Mouse (Mus musculus) adrenal gland, postnatal 14 days (tissue): Measurements from ENCODE around the gene Retreg3. TPM values are rescaled to one million over a fixed set of nuclear protein-coding genes. Genes with fewer than 3 reads are reported as not detected.

ENCODE experiments used
- DNase-seq: peaks from one replicate; pipeline ENCODE4 v3.0.0; 2021; ENCODE audit warnings: mixed read lengths
- total RNA-seq: library from RNA; stranded (reverse); gene quantifications from 2 replicates; pipeline ENCODE4 v1.2.3, GENCODE M21; 2021

Retreg3 gene
- total RNA-seq, 1 experiment from 2014 or later = 53.7 TPM

DNA sequence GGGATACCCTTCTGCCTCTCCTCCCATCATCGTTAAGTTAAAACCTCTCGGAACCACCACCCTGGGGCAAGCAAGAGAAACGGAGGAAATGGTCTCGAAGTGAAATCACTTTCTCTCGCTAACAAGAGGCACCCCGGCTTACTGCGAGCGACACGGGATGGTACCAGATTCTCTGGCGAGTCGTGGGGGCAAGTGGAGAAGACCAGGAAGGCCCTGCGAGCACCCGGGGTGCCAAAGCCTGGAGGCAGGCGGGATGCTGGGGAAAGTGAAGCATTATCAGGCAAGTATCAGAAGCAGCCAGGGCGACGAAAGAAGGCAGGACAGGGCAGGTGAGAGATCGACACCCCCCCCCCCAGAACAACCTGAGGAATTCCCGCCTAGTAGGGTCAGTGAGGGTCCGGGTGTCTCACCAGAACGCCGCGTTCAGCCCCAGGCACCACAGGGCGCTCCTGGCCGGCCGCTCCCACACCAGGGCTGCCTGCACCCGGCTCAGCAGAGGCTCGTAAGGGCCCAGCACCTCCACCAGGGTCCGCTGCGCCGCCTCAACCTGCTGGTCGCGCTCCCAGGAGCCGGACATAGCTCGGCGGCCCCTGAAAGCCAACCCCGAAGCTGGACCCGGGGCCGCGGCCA lies 447 bp downstream of the Retreg3 start:
- peak; percentile 37 for DNase-seq

DNA sequence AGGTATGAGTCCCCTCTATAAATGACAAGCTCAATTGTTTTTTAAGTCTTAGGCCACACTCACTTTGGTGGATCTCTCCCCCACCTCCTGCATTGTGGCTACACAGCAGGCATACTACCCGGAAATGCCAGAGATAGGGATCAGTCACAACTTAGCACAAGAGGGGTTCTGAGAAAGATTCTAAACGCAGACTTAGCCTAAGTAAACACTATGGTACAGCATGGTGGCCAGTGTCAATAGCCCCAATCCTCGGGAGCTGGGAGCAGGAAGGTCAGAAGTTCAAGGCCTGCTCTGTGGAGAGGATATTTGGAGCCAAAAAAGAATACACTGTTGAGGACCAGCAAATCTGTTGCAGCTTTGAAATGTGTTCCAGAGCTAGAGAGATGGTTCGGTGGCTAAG lies 1.6 kb downstream of the Retreg3 start:
- no peak for DNase-seq

DNA sequence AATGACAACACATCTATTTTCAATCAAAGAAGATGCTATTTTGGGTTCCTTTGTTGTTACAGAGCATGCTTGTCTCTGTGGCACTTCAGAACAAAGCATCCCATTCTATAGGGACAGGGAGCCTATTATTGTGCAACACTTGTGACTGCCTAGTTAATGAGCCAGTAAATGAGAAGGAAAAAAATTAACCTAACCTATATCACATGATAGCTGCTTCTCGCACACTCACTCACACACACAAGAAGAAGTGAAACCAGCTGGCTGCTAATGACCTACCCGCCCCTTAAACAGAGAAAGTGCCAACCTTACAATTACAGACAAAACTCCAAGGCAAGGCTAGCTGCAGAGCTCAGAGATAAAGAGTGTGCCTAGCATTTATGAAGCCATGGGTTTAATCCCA lies 4.1 kb downstream of the Retreg3 start:
- DNase-seq = no peak

DNA sequence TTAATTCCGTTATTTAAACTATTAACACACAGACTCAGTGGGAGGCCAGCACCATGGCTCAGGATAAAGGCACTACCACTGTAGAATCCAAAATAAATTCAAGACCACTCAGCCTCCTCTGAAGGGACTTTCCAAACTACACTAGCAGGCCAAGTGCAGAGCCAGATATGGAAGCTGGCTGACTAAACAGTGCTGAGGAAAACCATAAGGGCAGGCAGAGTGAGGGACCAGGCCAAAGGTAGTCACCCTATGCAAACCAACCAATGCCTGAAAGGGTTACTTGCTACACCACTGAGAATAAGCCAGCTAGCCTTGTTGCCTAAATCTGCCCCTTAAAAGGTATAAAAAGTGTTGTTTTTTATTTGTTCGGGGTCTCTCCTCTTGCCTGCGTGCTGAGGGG lies 7.5 kb downstream of the Retreg3 start:
- no peak for DNase-seq

DNA sequence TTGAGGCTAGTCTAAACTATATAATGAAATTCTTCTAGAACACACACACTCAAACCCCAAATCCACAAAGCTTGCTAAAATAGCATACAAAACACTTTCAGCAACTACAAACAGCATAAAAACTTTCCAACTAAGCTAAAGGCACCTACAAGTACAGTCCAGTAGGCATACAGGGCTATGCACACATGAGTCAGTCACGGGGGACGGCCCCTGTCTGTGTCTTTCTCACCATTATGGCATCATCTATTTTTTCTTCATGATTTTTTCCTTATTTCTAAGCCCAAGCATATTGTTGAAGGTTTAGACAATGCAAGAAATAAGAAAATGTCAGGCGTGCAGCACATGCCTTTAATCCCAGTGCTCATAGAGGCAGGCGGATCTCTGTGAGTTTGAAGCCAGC lies 8.5 kb downstream of the Retreg3 start:
- no peak for DNase-seq

DNA sequence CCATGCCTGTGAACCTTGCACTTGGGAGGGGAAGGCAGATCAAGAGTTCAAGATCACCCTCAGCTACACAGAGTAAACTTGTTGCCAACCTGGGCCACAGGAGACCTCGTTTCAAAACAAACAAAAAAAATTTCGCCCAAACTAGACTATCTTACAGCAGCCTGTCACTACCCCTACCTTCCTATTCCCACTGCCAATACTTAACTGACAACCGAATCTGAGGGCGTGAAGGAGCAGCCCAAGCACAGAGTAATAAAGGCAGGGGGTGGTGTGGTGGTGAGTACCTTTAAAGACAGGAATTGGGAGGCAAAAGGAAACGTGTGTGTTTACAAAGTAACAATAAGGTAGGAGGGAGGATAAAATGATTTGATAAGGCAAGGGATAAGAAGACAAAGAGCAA lies 9.0 kb downstream of the Retreg3 start:
- no peak for DNase-seq

DNA sequence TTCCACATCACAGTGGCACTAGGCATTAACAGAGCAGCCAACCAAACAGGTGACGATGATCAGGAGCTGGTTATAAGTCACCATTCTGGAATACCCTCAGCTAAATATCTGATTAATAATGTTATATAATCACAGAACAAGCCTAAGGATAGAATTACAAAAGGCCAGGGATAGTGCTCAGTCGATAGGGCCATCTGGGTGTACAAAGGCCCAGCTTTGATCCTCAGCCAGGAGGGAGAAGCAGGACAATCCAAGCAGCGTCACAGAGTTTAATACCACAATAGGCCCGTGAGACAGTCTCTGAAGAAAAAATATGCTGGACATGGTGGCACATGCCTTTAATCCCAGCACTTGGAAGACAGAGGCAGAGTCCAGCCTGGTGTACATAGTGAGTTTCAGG lies 10.3 kb downstream of the Retreg3 start:
- DNase-seq = no peak

DNA sequence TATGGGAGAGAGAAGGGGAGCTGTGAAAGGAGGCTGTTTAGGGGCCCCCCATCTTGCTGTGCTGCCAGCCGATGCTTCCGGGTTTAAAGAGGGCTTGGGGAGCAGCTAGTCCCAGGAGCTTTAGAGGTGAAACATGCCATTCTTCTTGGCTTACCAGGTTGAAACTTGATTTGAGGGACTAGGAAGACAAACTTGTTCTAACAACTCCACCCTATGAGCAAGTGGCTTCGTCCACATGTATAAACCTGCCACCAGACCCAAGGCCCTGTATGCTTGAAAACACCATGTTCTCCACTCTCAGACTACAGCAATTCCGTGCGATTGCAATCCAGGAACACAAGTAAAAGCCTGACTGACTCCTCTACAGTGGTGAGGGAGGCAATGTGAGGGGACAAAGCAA lies 16.7 kb downstream of the Retreg3 start:
- no peak for DNase-seq

DNA sequence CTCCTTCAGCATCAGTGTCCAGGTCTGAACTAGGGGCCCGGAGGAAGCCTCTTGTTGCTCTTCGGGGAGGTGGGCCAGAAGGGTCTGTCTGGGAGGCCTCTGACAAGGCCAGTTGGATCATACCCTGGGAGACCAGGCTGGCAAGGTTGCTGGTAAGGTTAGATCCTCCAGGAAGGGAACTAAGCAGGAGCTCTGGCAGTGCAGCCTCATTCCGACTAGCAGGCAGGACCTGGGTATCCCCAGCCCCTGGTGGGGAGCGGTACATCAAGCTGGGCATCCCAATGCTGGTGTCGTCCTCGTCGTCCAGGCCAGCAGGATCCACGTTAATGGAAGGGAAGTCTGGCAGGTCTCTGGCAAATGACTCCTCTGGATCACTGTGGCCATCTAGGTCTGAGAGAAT lies 21.5 kb downstream of the Retreg3 start:
- no peak for DNase-seq

DNA sequence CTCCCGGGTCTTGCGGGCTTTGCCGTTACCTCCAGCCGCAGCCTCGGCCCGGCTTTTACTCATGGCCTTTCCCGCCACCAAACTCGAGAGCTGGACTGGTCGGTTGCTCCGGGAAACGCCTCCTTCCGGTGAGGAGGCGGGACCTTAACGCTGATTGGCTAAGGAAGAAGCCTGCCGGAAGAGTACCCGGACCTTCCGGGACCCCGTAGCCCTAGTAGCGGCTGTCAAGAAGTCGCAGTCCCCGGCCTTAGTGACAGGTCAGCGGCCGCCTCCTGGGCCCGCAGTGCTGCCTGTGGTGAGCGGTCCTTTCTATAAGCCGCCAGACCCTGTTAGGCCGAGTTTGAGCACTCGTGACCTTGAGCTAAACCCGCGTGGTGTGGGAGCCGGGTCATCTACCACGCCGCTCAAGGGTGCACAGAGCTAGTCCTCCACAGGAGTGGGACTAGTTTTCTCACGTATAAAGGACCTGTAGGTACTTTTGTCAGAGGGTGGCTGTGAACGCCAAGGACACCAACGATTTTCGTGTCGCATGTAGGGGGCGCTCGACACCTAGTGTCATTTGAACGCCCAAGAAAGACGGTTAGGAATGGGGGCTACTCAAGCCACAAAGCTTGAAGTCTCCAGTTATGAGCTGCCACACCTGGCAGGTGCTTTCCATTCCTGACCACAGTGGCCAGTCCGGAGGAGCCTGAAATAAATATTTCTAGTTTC lies 24.2 kb downstream of the Retreg3 start, which contains the start of gene Psmc3ip:
TSS of gene Psmc3ip (minus strand) at position 123 of the 711 bp plus-strand sequence.
- peak; percentile 97 for DNase-seq

DNA sequence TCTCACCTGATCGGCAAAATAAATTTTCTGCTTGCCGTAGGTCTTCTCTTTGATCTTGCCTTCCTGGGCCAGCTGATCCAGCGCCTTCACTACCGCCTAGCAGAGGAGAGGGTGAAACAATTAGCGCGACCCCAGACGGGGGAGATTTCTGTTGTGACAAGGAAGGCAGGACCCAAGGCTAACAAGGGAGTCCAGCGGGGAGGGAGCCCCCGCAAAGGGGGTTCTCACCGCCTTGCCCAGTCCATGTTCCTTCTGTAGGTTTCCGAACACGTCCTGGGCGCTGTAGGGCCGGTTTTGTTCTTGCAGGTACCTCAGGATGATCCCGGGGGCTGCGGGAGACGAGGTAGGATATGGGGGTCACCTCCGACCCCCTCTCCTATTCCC lies 24.8 kb downstream of the Retreg3 start:
- no peak for DNase-seq

DNA sequence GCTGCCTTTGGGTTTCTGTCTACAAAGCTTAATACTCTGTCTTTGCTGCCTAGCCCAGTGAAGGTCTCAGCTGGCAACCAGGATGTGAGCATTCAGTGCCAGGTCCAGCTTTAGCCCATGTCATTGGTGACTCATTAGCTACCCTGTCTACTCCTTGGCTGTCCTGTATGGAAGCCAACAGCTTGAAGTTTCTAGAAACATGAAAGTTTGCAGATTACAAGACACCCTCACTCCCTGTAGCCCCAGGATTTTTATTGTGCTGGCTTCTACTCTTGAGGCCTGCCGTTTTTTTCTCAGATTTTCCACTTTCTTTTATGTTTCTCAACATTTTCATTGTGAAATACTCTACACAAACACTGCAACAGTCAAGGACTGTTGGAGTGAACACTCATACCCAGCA lies 29.8 kb downstream of the Retreg3 start:
- peak; percentile 35 for DNase-seq

DNA sequence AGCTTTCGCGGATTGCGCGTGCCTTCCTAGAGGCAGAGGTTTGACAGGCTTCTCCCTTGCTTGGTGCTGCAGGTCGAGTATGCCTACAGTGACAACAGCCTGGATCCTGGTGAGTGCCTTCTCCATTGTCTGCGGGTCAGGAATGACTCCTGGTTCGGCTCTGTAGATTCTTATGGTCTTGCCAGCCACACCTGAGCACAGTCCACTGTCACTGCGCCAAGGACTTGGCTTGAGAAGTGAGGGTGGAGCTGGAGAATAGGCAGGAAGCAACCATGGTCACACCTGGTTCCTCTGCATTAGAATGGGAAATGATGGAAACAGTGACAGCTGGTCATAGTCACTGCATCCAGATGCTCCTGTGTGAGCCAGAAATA lies 32.0 kb downstream of the Retreg3 start:
- DNase-seq = no peak

DNA sequence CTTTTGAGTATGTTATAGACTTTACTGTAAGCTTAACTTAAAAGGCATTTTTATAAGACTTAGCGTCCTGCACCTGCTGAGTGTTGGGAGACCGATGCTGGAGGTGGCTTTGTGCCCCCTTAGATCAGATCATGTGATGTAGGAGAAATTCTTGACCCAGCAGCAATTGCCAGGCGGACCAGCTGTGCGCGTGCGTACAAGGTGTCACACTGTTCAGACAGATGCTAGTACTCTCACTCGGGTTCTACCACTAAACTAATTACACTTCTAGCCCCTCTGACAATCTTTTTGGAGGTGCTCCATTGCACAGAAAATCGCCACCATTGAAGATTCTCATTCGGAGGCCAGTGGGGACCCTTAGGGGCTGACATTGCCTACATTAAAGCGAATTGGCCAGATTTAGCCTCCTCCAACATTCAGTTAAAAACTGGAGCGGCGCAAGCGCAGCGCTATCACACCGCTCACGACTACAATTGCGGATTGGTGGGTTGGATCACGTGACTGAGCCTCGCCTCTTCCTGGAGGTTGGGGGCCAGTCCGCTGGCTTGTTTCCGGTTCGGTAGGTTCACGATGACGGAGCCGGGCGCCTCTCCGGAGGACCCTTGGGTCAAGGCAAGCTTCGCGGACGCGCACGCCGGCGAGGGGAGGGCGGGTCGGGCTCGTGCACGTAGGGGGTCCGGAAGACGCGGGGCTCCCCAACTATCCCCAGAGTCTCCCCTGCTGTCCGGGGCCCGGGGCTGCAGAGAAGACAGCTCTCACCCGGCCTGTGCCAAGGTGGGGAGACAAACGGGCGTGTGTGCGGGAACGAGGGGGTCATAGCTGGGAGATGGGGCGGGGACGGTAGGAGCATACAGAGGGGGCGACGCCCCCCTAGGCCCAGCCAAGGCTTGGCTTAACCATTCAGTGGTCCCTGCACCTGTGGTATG lies 32.7 kb downstream of the Retreg3 start, which contains the start of gene Mlx:
TSS of gene Mlx (plus strand) at position 522 of the 926 bp plus-strand sequence.
- peak; percentile 96 for DNase-seq

DNA sequence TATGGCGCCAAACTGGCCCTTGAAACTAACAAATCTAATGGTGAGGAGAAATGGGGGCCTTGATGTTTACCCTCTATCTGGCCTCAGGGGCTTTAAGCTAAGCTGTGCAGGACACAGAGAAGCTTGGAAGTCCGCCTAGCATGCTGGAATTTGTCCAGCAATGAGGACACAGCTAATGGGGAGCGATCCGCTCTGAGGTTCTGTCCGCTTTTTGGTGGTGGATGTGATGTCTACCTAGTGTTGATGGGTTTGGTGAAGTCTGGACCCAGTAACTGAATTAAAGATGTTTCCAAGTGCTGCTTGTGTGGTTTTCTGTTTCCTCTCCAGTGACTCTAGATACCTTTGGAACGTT lies 33.4 kb downstream of the Retreg3 start:
- DNase-seq = no peak

DNA sequence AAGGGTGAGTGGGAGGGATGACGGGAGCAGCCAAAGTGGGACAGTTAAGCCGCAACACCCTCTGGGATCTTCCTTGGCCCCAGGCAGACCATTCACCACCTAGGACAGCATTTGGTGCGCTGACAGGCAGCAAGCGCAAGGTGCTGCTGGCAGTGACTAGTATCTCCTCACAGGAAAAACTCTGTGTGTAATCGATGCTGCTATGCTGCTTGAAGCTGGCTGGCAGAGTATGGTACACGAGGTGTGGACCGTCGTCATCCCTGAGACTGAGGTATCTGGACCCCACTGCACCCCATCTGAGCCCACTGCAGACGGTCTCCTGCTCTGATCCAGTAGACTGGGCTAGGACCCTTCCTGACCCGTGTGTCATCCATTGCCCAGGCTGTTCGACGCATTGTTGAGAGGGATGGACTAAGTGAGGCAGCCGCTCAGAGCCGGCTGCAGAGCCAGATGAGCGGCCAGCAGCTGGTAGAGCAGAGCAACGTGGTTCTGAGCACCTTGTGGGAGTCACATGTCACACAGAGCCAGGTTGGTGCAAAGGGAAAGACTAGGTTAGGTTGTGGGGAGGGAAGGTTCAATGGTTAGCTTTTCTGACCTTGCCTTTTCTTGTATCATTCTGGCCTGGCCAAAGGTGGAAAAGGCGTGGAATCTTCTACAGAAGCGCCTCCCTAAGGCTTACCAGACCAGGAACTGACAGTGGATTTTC lies 33.9 kb downstream of the Retreg3 start:
- DNase-seq = no peak

DNA sequence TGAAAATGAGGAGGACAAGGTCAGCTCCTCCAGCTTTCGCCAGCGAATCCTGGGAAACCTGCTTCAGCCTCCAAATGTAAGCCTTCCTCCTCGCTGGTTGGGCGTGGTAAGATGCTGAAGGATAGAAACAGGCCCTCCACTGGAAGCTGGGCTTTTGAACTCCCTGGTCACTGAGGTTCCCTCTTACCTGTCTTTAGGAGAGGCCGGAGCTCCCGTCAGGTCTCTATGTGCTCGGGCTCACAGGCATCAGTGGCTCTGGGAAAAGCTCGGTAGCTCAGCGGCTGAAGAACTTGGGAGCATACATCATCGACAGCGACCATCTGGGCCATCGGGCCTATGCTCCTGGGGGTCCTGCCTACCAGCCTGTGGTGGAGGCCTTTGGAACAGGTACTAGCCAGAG lies 34.9 kb downstream of the Retreg3 start:
- DNase-seq = no peak

DNA sequence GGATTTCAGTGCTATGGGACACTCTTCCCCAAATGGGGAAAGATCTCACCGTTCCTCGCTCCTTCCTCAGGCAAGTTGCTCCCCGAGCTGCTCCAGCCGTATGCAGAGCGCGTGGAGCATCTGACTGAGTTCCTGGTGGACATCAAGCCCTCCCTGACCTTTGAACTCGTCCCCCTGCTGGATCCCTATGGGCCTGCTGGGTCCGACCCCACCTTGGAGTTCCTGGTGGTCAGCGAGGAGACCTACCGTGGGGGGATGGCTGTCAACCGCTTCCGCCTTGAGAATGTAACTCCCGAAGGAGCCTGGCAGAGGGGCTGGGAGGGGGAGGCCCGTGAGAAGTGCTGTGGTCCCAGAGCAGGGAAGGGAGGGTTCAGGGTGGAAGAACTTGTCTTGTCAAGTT lies 35.4 kb downstream of the Retreg3 start:
- no peak for DNase-seq

DNA sequence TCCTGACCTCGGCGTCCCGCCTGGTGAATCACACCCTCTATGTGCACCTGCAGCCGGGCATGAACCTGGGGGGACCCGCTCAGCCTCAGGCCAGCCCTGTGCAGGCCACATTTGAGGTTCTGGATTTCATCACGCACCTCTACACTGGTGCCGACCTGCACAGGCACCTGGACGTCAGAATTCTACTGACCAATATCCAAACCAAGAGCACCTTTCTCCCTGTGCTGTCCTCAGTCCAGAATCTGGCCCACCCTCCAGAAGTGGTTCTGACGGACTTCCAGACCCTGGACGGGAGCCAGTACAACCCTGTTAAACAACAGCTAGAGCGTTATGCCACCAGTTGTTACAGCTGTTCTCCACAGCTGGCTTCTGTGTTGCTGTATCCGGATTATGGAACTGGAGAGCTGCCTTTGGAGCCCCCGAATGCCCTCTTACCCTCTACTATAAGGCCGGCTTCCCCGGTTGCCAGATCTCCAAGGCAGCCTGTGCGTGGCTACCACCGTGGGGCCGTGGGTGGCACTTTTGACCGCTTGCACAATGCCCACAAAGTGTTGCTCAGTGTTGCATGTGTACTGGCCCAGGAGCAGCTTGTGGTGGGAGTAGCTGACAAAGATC lies 36.5 kb downstream of the Retreg3 start:
- DNase-seq = peak; percentile 55

DNA sequence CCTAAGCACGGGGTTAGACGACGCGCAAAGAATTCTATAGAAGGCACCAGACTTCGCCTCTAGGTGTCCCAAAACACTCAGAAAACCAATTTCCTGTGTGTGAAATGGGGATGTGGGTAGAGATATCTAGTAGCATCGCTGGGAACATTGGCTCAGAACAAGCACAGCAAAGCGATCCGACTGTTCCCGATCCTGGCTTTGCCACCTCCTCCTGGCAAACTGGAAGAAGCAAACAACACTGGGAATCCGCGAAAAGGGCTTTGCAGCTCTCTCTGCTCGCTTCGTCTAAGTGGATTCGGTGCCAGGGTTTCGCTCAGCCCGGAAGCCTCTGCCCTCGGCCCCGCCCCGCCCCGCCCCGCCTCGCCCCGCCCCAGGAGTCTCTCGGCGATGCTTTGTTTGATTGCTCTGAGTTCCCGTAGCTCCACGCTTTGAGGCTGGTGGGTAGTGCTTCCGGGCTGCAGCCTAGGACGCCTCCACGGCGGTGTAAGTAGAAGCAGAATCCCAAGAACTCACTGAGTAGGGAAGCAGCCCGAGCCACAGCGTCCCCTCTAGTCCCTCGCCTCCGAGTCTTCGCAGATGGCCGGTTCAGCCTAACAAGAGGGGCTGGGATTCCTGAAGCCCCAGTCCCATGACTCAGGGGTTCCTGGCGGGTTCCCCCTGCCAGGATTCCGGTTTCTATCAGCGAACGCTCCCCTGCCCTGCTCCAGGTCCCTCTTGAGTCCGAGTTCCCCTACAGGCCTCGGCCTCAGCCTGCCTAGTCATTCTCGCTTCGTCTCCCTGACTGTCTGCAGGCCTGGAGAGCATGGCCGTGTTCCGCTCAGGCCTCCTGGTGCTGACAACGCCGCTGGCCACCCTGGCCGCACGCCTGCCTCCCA lies 37.2 kb downstream of the Retreg3 start, which contains the start of gene Coasy:
TSS of gene Coasy (plus strand) at position 358 of the 875 bp plus-strand sequence.
- DNase-seq = peak; percentile 92

DNA sequence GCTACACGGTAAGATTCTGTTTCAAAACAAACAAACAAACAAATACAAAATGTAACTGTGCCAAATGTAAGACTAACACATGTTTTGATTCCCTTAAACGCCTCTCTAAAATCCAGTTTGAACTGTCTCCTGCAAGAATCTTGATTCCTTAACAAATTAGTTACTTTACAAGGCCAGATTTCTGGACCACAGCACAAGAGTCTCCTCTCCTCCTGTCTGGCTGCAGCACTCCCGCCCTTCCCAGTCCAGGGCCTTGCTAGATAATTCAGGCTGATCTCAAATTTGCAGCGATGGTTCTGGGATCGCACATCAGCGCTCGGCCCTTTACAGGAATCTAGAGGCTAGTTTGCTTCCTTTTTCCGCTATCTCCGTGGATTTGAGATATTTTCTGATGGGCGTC lies 38.0 kb downstream of the Retreg3 start:
- DNase-seq = no peak
